Mouse (Mus musculus): ENCODE measurements around the gene Mapk9.

GRCm38 (mm10) chr11:49918521-49919180 lies 72.1 kb downstream of the Mapk9 start:
- TF ChIP-seq CTCF (IDR thresholded peaks at IDR 0.05) (no peak), EP300 (IDR thresholded peaks at IDR 0.05) (no peak)

Data from lung, postnatal 0 days (tissue).